Mouse (Mus musculus): ENCODE results near the gene Eif5. TPM values are rescaled to one million over a fixed set of nuclear protein-coding genes. Genes with fewer than 3 reads are reported as not detected.
"Not testable (repeated sequence)": the region's sequence is repeated elsewhere in the genome, so short reads cannot be mapped to it uniquely, and the experiment has no call there.

The Eif5 gene
- total RNA-seq (2021), result 100 to 1,000 TPM; 253 to 260 TPM
- long read RNA-seq, experiment 1, full-length matches to known transcripts, result 241 of 298 reads
- long read RNA-seq, experiment 1, partial matches to known transcripts, result 34 of 298 reads
- long read RNA-seq, experiment 1, other reads (novel, unspliced or antisense), result 23 of 298 reads
- long read RNA-seq, experiment 2, full-length matches to known transcripts, result 350 of 423 reads
- long read RNA-seq, experiment 2, partial matches to known transcripts, result 40 of 423 reads
- long read RNA-seq, experiment 2, other reads (novel, unspliced or antisense), result 33 of 423 reads

DNA sequence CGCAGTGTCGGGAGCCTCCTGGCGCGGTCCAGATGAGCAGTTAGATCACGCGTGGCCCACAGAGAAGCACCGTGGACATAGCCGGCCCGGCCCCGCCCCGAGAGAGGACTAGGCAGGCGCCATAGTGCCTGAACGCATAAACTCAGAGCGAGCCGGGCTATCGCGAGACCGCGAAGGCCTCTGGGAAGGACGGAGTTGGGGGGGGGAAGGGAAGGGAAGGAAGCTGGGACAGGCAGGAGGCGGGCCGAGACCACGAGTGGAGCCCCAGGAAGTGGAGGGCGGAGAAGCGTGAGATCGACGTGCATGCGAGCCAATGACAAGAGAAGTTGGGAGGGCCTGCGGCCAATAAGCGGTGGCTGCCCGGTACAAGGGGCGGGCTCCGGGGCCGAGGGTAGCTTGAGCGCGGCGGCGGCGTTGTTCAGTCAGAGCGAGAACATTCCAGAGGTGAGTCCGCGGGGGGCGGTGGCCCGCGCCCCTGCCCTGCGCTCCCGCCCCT lies at the start of gene Eif5:
Eif5 (plus strand) TSS at position 221 of the 496 bp plus-strand sequence.
- H3K27ac ChIP-seq, result peak within 1 kb of the TSS; percentile 98
- no peak for TF ChIP-seq CTCF (conservative IDR thresholded peaks at IDR 0.05)
- DNase-seq (ENCODE audit: low spot score in 2 of 2), result peak; percentile 99
- H3K4me3 ChIP-seq, result peak within 1 kb of the TSS; percentile 93

DNA sequence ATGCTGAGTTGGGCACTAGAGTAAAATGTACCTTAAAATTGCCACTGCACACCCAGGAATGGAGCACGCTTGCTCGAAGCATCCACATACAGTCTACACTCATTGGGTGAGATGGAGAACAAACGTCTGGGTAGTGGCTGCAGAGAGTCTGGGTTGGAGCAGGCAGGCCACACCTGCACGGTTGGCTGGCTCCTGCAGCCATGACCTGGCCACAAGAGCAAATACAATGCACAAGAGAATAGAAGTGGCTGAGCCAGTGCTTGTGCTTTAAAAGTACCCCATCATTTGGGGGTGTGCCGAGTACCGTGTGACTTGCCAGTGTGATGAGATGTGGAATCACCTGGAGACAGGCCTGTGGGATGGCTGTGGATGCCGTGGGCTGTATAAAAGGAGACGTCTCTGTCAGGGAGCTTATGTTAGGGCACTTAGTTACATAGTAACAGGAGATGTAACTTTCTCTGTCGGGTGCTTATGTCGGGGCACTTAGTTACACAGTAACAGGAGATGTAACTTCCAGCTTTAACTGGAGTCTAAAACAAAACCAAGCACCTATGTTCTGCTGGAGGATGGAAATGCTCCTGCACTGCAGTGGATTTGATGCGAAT lies 48.5 kb upstream of the Eif5 start:
- H3K4me3 ChIP-seq, result no peak overlapping the region
- no peak for TF ChIP-seq CTCF (conservative IDR thresholded peaks at IDR 0.05)
- DNase-seq (ENCODE audit: low spot score in 2 of 2), result no peak
- H3K27ac ChIP-seq, result no peak overlapping the region

- no peak overlapping the region for H3K27ac ChIP-seq
- TF ChIP-seq CTCF (conservative IDR thresholded peaks at IDR 0.05), result no peak
- no peak for DNase-seq (ENCODE audit: low spot score in 2 of 2)
- no peak overlapping the region for H3K4me3 ChIP-seq
These were observed 42.9 kb upstream of the Eif5 start for GRCm38 (mm10) chr12:111494931-111495330.

DNA sequence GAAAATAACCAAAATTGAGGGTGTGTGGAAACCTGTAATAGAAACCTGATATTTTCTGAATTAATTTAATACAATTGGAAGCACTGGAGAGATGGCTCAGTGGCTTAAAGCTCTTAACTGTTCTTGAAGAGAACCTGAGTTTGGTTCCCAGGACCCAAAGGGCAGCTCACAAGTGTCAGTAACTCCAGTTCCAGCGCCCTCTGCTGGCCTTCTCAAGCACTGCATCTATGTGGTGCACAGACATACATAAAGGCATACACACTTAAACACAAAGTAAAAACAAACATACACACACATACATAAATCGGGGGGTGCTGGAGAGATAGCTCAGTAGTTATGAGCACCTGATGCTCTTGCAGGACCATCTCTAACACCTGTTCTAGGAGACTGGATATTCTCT lies 40.7 kb upstream of the Eif5 start:
- peak; percentile 68 for TF ChIP-seq CTCF (conservative IDR thresholded peaks at IDR 0.05)
- Histone ChIP-seq H3K4me3 (no peak overlapping the region), H3K27ac (no peak overlapping the region)
- DNase-seq (ENCODE audit: low spot score in 2 of 2), result no peak

DNA sequence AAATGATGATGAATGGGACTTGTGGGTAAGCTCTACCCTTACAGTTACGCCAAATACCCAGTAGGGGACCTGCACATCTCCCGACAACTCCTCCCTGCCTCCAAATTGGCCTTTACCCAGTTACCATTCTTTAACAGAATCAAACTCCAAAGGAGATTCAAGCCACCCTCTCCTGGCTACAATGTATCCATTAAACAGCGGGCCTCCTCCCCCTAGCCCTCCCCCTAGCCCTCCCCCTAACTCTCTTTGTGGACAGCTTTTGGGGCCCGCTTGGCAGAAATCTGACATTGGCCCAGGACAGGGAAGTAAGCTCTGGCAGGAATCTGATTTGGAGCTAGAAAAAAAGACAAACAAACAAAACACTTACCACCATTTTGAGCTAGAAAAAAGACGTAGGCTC lies 38.2 kb upstream of the Eif5 start:
- no peak for DNase-seq (ENCODE audit: low spot score in 2 of 2)
- Histone ChIP-seq H3K4me3 (no peak overlapping the region), H3K27ac (peak overlapping the region; percentile 78)
- TF ChIP-seq CTCF (conservative IDR thresholded peaks at IDR 0.05), result peak; percentile 38

DNA sequence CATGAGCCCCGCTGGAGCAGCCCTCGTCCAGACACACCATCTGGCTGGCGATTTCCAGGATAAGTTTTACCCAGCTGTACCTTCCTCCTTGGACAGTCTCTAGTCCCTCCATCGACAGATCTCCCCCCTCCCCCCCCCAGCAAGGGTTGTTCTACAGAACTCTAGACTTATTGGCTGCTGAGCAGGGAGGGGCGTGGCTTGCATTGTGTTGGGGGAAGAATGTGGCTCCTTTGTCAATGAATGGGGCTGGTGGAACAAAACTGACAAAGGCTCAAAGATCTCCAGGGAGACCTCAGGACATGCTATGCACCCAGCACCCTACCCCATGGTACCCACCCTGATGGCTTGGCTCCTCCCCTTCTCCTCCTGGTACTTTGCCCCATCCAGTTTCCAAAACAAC lies 37.1 kb upstream of the Eif5 start:
- no peak for TF ChIP-seq CTCF (conservative IDR thresholded peaks at IDR 0.05)
- Histone ChIP-seq H3K4me3 (peak overlapping the region; percentile 2; the same call in 1 of the 2 replicates), H3K27ac (peak overlapping the region; percentile 78)
- DNase-seq (ENCODE audit: low spot score in 2 of 2), result no peak

DNA sequence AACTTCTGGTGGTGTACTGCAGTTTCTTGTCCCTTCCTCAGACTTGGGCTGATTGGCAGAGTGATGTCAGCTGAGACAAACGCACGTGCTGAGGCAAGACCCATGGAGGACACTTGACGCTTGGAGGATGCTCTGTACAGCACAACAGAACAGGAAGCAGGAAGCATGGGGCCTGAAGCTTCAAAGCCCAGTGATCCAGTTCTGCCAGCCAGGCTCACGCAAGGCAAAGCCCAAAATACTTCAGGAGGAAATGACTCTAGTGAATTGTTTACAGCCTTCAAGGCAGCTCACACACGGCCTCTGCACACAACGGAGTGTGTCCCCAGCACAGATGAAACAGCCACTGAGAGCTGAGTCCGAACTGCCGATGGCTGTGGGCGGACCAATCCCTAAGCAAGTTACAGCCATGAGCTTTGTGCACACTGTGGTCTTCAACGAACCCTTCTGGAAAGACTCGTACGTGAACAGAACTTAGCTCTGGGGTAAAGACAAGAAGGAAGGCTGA lies 34.7 kb upstream of the Eif5 start:
- Histone ChIP-seq H3K4me3 (no peak overlapping the region), H3K27ac (no peak overlapping the region)
- TF ChIP-seq CTCF (conservative IDR thresholded peaks at IDR 0.05), result no peak
- DNase-seq (ENCODE audit: low spot score in 2 of 2), result no peak

DNA sequence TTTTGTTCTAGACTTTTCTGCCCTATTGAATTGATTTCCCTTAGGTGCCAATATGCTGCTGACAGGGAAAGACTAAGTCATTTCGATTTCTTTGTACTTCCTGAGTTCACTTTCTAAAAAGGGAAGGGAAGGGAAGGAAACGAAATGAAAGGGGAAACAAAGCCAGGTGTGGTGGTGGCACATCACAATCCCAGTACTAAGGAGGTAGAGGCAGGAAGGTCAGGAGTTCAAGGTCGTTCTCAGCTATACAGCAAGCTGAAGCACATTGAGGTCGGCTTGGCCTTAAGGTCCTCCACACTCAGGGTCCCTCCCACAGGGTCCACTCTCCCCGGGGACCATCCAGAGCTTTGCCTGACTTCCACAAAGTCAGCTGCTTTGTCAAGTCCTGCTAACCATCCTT lies 34.2 kb upstream of the Eif5 start:
- H3K27ac ChIP-seq, result no peak overlapping the region
- DNase-seq (ENCODE audit: low spot score in 2 of 2), result no peak
- no peak for TF ChIP-seq CTCF (conservative IDR thresholded peaks at IDR 0.05)
- H3K4me3 ChIP-seq, result no peak overlapping the region

- peak overlapping the region; percentile 56 for H3K4me3 ChIP-seq
- peak; percentile 92 to 96 for DNase-seq (ENCODE audit: low spot score in 2 of 2)
- peak; percentile 93 for TF ChIP-seq CTCF (conservative IDR thresholded peaks at IDR 0.05)
- peak overlapping the region; percentile 88 for H3K27ac ChIP-seq
These were observed 32.9 kb upstream of the Eif5 start for GRCm38 (mm10) chr12:111504904-111505303.

DNA sequence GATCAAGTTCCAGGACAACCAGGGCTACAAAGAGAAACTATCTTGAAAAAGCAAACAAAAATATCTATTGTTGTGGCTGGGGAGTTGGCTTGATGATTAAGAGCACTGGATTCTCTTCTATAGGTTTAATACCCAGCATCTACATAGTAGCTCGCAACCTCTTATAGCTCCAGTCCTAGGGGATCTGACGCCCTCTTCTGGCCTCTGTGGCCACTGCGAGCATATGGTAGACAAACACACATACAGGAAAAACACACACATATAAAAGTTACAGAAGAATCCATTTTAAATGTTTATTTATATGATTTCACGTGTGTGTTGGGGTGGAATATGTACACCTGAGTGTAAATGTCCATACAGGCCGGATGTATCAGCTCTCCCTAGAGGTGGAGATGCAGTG lies 30.8 kb upstream of the Eif5 start:
- H3K27ac ChIP-seq, result no peak overlapping the region
- no peak for DNase-seq (ENCODE audit: low spot score in 2 of 2)
- TF ChIP-seq CTCF (conservative IDR thresholded peaks at IDR 0.05), result peak; percentile 22; the same call in 1 of the 2 replicates
- no peak overlapping the region for H3K4me3 ChIP-seq

DNA sequence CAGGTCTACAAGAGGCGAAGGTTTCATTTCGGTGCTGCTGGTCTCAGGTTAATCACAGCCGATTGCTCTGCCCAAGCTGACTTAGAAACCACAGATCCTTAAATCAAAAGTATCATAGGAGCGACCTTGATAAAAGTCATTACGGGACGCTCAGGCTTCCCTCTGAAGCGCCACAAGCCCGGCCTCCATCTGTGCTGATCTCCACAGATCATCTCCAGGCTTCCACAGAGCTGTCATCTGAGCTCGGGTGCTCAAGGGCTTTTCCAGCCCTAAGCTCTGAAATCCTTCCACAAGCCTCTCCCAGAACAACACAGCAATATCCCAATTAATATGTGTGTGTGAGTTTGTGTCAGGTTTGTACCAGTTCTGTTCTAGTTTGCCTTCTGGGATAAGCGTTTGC lies 29.9 kb upstream of the Eif5 start:
- H3K27ac ChIP-seq, result no peak overlapping the region
- no peak for TF ChIP-seq CTCF (conservative IDR thresholded peaks at IDR 0.05)
- H3K4me3 ChIP-seq, result no peak overlapping the region
- DNase-seq (ENCODE audit: low spot score in 2 of 2), result no peak

- not testable (repeated sequence) for H3K4me3 ChIP-seq; H3K27ac ChIP-seq; DNase-seq (ENCODE audit: low spot score in 2 of 2)
These were observed 29.4 kb upstream of the Eif5 start for GRCm38 (mm10) chr12:111508438-111508837.

DNA sequence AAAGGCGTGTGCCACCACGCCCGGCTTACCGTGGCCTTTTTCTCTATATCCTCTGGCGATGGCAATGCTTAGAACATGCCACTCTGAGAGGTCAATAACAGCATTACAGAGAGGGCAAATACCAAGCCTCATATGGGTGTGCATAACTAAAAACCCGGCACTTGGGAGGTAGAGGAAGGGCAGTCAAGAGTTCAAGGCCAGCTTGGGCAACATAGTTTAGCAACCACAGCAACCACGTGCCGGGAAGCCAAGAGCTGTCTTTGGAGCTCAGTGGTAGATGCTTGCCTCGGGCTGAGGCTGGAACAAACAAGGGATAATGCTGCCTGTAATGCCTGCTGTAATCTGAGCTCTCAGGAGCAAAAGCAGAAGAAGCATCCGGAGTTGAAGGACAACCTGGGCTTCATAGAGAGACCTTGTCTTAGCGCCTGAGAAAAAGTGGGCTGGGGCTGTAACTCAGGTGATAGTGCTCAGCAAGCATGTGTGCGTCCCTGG lies 25.2 kb upstream of the Eif5 start:
- H3K27ac ChIP-seq, result peak overlapping the region; percentile 20; the same call in 1 of the 2 replicates
- TF ChIP-seq CTCF (conservative IDR thresholded peaks at IDR 0.05), result no peak
- no peak overlapping the region for H3K4me3 ChIP-seq
- no peak for DNase-seq (ENCODE audit: low spot score in 2 of 2)

Data from layer of hippocampus, adult 2 months (tissue).